Mouse (Mus musculus) T-cell, adult 2 months (primary cell): ENCODE measurements around the gene Lingo4.
A peak's percentile ranks its signal among the peaks of the same experiment; 100 is the strongest.

ENCODE experiments used
- DNase-seq: peaks from one replicate; pipeline ENCODE4 v3.0.0; 2022; ENCODE audit warnings: low spot score

The Lingo4 gene

DNA sequence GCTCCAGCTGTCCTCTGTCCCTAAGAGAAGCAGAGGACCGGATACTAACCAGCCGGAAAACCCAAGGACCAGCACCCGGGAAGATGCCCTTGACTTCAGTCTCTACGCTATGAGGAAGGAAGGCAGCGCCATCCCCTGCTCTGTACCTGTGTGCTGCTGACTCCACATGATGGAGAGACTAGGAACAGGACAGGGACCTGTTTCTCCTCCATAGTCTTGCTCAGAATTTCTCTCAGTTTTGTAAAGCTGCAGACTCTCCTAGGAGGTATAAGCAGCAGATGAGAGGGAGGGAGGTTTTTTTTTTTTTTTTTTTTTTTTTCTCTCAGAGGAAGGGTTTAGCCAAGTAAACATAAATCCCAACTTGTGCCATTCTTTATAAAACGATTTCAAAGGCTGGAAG lies at the start of gene Lingo4:
Gene Lingo4, plus strand, starts transcription at position 301 of the 400 bp plus-strand sequence.
- DNase-seq: no peak

DNA sequence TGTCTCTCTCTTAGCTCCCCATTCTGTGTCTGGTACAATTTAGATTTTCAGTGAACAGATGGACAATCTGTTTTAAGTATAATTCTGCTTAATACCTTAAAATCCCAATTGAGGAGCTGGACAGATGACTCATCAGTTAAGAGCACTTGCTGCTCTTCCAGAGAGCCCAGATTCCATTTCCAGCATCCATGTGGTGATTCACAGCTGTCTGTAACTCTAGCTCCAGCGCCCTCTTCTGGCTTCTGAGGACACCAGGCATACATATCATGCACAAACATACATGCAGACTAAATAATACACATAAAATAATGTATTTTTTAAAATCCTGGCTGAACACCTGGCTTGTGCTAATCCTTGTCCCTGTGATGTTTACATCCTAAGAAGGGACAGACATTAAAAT lies 37.5 kb upstream of the Lingo4 start:
- DNase-seq: no peak

DNA sequence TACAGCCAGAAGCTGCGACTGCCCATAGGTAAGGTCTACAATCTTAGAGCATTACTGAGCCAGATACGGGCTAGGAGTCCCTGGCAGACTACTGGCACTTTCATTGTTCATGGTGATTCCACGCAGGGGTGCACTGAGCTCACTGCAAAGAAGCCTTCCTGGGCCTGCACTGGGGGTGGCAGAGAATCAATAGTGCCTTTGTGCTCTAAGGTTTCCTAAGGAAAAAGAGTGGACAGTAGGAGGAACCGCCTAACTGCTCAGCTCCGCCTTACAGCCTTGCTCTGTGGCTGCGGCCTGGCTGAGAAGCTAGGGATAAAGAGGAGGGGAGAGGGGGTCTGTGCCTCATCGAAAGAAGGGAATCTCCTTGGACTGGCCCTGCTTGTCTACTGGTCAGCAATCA lies 36.2 kb upstream of the Lingo4 start, which contains the start of gene C2cd4d:
Gene C2cd4d, plus strand, starts transcription at position 301 of the 400 bp plus-strand sequence.
- no peak for DNase-seq

DNA sequence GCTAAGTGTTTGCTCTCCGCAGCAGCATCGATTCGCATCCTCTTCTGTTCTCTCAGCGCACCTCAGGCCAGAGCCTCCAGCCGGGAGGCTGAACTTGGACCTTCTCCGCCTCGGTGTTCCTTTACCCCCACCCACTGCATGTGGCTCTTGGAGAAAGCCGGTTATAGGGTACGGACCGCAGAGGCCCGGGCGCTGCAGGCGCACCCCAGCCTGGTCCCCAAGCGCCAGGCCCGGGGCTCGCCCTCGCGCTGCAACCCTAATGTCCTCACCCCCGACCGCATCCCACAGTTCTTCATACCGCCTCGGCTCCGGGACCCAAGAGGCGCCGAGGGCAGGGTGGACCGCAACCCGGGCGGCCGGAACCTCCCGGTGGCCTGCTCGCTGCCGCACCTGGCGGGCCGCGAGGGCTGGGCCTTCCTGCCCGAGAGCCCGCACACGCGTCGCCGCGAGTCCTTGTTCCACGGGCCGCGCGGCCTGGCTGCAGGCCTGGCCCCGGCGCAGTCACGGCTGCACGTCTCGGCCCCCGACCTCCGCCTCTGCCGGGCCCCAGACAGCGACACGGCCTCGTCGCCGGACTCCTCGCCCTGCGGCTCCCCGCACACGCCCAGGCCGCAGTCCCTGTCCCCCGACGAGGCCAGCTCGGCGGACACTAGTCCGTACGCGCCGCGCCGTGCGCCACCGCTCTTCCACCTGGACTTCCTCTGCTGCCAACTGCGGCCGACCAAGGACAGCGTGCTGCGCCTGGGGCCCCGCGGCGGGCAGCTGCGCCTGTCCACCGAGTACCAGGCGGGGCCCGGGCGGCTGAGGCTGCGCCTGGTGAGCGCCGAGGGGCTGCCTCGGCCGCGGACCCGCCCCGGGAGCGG lies 34.8 kb upstream of the Lingo4 start:
- no peak for DNase-seq

DNA sequence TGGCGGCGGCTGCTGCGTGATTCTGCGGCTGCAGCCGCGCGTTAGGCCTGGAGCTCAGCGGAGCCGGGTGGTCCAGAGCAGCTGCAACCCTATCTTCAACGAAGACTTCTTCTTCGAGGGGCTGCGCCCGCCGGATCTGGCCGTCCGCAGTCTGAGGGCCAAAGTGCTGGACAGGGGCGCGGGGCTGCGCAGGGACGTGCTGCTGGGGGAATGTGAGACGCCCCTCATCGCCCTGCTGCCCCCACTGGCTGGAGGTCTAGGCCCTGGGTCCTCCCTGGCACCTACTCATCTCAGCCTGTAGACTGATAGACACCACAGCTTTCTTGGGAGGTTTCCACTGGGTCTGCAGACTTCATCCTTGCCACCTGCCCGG lies 34.2 kb upstream of the Lingo4 start:
- no peak for DNase-seq

DNA sequence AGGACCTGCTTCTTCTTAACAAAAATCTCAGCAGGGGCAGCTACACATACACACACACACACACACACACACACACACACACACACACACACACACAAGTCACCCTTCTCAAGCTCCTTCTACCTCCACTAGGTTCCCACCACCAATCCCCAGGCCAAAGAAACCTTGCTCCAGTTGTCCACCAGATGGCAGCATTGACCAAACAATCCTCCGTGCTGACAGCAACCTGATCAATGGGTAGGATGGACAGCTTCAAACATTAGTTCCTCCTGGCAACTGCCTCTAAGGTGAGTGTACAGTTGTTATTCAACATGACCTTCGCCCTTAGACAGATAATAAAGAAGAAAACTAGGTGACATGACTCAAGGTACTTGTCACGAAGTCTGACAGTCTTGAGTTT lies 31.6 kb upstream of the Lingo4 start:
- DNase-seq: peak; percentile 78

DNA sequence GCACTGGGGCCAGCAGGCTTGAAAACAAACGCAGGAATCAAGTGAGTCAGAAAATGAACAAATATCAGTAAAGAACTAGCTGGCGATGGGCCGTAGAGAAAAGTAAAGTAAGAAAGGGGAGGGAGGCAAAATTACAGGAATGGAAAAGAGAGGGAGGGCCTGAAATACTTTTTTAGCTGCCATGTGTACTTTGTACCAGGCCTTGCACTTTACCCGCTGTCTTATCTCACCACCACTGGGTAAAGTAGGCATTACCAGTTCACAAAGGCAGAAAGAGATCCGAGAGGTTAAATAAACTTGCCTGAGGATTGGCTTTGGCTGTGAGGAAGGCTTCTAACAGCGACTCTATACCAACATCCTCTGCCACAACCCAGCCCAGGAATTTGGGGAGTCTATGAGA lies 30.8 kb upstream of the Lingo4 start:
- no peak for DNase-seq

DNA sequence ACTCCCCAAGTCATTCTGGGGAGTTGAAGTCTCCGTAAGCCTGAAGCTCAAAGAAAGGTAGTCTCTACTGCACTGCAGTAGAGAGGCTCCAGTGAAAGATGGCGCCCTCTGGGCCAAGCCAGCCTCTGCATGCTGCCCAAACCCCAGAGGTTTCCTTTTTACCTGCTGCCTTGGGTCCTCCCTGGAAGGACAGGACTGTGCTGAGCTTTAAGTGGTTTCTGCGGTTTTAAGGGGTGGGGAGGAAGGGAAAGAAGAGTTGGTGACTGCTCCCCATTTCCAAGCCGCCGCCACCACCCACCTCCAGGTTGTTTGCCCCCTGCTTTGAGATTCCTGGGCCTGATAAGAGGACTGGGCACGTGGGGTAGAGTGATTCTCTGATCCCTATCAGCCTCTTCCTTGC lies 29.7 kb upstream of the Lingo4 start:
- no peak for DNase-seq

DNA sequence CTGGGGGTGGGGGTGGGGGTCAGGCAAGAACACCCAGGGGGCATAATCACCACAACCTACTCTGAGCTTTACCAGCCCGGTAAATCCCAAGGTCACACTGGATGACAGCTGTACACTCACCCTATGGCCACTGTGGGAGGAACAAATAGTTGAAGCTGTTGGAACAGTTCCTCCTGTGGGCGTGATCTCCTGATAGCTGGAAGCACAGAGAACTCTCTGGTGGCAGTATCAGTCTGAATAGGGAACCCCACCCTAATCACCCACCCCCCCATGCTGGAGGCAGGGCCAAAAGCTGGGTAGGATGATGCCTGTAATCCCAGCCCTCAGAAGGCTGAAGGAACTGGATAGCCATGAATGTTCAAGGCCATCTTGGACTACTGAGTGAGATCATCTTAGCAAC lies 28.6 kb upstream of the Lingo4 start:
- DNase-seq: no peak

DNA sequence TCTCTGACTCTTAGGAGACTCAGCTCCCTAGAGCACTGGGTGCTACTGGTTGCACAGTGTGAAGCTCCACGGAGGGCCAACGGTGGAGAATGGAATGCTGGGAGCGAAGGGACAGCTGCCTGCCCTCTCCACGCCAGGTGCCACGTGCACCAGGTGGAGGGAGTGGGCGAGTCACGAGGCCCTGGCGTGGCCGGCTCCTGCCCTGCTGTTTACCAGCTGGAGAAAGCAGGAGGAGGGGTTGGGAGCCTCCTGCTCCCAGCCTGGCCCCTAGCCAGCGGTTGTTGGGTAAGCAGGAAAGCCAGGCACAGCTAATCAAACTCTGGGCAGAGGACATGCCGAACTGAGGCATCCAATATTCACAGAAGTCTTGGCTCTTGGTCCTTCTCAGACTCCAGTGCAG lies 26.7 kb upstream of the Lingo4 start:
- no peak for DNase-seq

DNA sequence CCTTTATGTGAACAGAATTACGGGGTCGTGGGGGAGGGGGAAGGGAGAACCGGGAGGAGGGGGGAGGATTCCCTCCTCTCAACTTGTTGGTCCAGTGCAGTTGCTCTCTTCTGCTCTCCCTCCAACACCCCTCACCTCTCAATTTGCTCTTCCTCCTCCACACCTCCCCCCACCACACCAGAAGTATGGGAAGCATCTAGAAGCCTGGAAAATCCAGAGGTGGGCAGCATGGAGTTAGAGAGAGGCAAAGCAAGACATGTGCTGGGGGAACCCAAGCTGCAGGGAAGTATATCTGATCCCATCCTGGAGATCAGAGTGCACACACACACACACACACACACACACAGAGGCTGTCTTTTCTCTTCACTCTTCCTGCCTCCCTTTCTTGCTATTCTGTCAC lies 26.3 kb upstream of the Lingo4 start:
- DNase-seq: no peak

DNA sequence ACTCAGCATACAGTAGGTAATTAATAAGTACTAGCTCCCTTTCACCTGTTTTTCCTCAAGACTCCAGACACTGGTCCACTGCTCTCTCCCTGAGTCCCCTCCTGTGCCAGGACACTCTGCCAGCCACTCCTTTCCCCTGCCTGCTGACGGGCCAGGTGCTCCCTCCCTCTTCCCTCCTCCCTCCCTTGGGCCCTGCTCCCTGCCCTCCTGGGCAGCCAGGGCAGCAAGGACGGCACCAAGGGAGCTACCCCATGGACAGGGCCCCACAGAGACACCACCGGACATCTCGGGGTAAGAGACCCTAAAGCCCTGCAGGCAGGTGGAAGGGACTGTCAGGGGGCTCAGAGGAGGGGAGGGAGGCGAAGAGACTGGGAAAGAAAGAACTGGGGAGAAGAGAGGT lies 25.7 kb upstream of the Lingo4 start, which contains the start of gene Rorc:
Gene Rorc, plus strand, starts transcription at position 154 of the 400 bp plus-strand sequence.
- no peak for DNase-seq

DNA sequence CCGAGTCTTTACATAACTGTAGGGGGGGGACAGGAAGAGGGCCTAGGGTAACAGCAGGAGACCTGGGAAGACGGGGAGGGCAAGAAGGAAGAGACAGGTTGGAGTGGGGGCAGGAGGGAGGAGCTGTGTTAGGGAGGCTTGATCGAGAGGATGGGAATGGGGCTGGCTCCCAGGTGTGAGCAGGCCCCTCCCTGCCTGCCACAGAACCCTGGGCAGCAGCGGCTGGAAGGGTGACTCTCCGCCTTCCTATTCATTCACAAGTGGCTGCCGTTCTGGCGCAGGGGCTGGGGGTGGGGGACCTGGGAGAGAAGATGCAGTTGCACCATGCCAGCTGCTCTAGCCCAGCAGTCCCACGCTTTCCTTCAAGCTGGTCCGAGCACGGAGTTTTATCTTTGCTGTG lies 25.2 kb upstream of the Lingo4 start:
- no peak for DNase-seq

DNA sequence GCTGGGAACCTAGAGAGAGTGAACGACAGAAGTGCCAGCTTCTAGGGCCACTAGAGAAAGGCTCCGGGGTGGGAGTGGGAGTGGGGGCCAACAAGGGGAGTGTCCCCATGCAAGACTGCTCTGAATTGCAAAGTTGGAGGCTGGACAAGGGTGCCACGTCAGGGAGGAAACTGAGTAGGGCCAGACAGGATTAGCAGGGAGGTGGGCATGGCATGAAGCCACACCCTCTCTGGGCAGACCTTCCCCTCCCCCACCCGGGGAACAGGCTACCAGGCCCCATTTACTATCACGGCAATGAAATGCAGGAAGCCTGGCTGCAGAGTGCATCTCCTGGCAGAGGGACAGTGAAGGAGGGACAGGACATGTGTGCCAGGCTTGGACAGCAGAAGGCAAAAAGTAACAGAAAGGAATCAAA lies 24.7 kb upstream of the Lingo4 start:
- DNase-seq: no peak

DNA sequence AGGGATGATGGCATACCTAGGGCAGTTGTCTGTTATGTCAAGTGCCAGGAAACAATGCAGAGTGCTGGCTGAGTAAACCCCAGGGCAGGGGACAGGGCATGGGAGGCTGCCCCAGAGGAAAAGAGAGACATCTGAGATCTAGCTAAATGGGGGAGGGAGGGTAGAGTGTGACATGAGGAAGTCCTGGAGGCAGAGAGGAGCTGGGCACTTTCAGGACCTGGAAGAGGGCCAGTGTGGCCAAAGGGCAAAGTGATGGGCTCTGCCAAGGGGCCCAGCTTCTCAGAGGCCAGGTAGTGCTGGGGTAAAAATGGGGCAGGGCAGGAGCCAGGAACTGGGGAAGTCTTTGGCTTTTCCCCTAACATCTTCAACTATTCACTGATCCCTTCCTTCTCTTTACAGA lies 23.7 kb upstream of the Lingo4 start:
- no peak for DNase-seq

DNA sequence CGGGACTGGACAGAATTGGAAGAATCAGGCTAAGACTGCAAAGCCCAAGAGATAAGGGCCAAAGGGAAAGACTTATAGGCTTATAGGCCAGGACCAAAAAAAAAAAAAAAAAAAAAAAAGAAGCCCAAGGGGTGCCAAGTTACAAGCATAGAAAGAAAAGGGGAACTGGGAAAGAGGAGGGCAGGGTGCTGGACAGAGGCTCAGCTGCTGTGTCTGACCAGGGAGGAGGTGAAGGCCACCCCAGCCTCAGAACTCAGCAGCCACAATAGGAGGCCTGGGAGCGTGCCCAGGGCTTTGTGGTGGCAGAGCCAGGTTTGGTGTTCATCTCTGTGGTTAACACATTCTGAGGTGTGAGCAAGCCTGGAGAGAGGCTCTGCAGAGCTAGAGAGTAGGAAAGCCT lies 23.2 kb upstream of the Lingo4 start:
- no peak for DNase-seq

DNA sequence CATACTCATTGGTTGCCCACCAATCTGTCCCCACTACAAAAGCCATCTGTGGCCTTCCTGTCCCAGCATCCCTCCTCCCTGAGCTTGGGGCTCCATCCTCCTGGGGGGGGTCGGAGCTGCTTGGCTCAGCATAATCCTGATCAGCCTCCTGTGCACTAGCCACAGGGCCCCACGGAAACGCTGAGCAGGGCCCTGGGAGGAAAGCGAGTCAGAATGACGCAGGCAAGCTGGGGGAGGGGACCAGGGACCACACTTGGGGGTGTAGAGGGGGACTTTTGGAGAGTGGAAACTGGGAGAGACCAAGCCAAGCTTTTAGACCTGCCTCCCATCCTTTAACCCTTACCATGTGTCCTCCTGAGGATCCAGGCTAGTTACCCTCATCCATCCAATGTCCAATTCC lies 22.5 kb upstream of the Lingo4 start:
- no peak for DNase-seq

DNA sequence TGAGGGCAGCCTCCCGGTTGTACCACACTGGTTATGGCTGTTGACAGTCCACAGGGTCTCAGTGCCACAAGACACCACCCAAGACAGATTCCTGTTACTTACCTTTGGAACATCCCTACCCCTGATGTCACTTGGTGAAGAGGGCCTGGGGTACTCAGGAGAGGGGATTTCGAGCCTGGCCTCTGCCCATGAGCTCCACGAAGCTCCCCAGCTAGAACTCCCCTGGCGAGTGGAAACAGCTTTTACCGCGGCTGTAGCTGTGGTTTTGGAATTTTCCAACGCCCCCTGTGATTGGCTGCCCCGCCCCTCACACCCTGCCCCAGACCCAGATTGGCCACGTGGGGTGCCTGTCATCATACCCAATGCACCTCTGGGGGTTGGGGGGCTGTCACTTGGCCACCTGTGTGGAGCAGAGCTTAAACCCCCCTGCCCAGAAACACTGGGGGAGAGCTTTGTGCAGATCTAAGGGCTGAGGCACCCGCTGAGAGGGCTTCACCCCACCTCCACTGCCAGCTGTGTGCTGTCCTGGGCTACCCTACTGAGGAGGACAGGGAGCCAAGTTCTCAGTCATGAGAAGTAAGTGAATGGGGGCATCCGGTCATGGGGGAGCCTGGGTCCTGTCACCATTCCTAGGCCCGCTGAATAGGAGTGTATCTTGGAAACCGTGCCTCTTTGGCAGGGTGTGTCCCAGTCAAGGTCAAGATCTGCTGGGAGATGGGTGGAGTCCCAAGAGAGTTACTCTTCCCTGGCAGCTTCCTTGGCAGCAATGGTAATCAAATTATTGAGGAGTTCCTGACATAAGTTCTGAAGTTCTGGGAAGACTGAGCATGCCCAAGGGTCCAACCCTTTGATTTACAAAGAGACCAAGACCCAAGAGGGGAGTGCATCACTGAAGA lies 21.0 kb upstream of the Lingo4 start:
- no peak for DNase-seq

DNA sequence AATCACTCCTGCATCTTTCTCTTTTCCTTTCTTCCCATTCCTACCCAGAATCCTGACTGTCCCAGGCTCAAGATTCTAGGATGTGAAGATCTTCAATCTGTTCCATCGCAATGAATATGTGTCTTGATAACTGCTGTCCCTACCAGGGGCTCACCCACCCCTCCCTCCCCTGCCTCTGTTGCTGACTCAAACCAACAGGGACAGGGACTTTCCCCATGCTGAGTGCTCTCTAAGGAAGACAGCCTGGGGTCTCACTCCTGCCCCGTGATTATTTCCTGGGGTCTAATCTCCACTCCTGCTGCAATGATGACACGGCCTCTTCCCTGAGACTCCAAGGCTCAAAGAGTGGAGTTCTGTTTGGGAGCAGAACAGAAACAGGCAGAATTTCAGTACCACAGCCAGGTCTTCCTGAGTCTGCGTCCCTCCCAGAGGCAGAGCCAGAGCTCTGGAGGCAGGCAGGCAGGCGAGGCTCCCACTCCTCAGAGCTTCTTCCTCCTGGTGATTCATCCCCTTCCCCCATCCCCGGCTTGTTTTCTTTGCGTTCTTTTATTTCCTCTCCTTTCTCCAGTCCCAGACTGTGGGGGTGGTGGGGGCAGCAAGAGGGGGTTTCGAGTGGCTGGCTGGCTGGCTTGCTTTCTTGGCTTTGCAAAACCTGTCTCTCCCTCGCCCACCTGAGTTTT lies 18.3 kb upstream of the Lingo4 start:
- no peak for DNase-seq

DNA sequence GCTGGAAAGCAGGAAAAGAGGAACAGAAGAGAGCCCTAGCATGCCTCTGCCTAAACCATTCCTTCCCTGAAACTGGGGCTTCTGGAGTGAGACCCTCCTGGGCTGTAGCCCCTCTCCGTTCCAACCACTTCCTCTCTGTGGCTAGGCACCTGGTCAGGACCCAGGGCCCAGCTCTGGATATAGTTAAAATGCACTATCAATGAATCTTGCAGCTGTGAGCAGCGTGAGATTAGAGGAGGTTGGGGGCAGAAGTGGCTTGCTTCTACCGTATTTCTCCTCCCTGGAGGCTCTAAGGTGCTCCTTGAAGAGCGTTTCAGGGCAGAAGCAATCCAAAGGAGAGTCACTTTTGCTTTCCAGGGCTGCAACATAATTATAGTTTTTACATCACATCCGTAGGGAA lies 16.0 kb upstream of the Lingo4 start:
- DNase-seq: no peak

DNA sequence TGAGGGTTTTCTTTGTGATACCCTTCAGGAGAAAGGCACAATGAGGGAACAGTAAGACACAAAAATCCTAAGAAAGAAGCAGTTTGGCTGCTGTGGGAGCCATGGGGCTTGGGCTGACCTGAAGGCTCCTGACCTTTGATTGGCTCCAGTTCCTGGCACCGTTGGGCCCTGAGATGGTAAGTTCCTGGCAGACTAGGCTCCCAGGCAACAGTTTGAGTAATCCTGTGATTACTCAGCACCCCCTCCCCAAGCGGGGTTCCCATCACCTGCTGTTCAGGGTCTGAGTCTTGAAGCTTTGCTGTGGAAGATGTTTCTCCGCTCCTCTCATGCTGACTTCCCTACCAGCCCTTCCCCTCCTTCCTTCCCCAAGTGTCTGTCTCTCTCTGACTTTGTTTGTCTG lies 14.8 kb upstream of the Lingo4 start:
- no peak for DNase-seq

DNA sequence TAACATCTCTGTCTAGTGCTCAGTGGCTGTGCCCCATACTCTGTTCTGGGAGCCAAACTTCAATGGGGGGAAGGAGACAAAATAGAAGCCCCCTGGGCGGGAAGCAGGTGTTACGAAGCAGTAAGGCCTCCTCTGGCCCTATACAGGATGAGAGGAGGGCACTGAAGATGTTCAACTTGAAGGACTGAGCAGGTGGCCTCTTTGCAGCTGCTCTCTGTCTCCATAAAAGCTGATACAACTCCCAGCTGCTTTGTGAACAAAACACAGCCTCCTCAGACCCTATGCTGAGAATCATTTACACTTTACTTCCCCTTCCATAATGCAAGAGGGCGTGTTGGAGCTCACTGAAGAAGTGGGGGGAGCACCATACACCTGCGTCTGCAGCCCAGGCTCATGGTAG lies 11.6 kb upstream of the Lingo4 start:
- no peak for DNase-seq

DNA sequence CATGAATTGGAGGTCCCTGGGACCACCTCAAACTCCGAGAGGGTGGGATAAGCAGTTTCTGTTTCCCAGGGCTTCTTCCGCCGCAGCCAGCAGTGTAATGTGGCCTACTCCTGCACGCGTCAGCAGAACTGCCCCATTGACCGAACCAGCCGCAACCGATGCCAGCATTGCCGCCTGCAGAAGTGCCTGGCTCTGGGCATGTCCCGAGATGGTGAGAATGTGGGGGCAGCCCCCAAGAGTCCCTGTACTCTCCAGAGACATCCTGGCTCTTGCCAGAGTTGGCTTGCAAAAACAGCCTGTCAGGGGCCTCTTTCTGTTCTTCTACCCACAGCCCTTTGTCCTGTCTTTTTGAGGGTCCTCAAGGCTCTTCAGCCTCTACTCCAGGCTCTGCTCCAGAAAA lies 10.9 kb upstream of the Lingo4 start:
- DNase-seq: no peak
